Mouse (Mus musculus) cerebellum, adult 2 months (tissue): ENCODE results near the gene Hao1. TPM values are rescaled to one million over a fixed set of nuclear protein-coding genes. Genes with fewer than 3 reads are reported as not detected.

Source experiments
- DNase-seq, 2 experiments: peaks; one replicate each; pipeline ENCODE4 v3.0.0; 2021
- H3K27ac ChIP-seq: fragments of 200-500 bp; 2 replicates; pipeline ENCODE4 v1.5.1; 2012; ENCODE audit warnings: low read length, control low read depth, inconsistent platforms; ENCODE audit not compliant: insufficient read depth
- H3K27me3 ChIP-seq: fragments of 200-500 bp; 2 replicates; pipeline ENCODE4 v1.6.1; 2012; ENCODE audit warnings: inconsistent platforms, mild to moderate bottlenecking, low read length, moderate library complexity; ENCODE audit not compliant: control insufficient read depth, insufficient read depth
- H3K4me1 ChIP-seq: fragments of 200-500 bp; 2 replicates; pipeline ENCODE4 v1.6.1; 2011; ENCODE audit warnings: low read length; ENCODE audit not compliant: control insufficient read depth, insufficient read depth
- H3K4me3 ChIP-seq: fragments of 200-500 bp; replicated peaks from 2 replicates; pipeline ENCODE3; 2011; ENCODE audit warnings: mild to moderate bottlenecking, low read depth, low read length, control low read depth; ENCODE audit not compliant: insufficient read depth
- CTCF ChIP-seq: fragments of 200-500 bp; IDR thresholded peaks from 2 replicates; pipeline ENCODE4 v1.5.1; 2011; ENCODE audit warnings: low read depth, mild to moderate bottlenecking, control low read depth, low read length, moderate library complexity, borderline replicate concordance; ENCODE audit not compliant: insufficient read depth
- POLR2A ChIP-seq: fragments of 200-500 bp; IDR thresholded peaks from 2 replicates; pipeline ENCODE4 v1.6.1; 2011; ENCODE audit warnings: low read length, control low read depth, borderline replicate concordance; ENCODE audit not compliant: insufficient read depth
- WGBS: fragments of 180-500 bp; shearing (Covaris S2); methylation state at CpG from one replicate; pipeline ENCODE4 v1.1.7; 2018; 5-methylcytosine and 5-hydroxymethylcytosine counted together
- polyA plus RNA-seq: library from polyadenylated mRNA; depleted of rRNA; stranded (reverse); fragments of >200 nt; gene quantifications from 2 replicates; pipeline ENCODE4 v1.2.3, GENCODE M21; 2012; rRNA removed

The Hao1 gene
- not detected in 2 replicates for polyA plus RNA-seq

DNA sequence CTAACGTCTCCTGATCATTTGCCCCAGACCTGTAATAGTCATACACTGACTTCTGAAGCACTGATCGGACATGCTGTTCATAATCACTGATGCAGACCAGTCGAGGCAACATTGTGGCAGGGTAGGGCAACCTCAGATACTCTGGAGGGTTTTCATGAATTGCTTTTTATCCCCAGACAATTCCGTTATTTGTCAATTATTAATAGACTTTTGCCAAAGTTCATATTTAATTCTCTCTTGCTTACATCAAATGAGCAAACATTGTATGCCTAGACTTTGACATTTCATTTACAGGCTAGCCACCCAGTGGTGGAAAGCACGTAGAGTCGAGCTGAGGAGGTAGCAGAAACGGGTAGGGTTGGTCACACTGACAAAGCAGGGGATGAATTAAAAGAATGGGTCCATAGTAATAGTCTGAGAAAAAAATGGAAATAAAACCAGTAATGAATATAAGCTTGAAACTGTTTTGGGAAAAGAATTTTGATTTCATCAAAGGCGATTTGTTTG is at the start of gene Hao1:
TSS of gene Hao1 (minus strand) at position 148 of the 507 bp plus-strand sequence.
- 85% methylated on average over 8 of the region's 8 CpGs for WGBS
- H3K4me3 ChIP-seq: no peak within 1 kb of the TSS
- DNase-seq: no peak
- no peaks in the 10 kb centered on the region for H3K4me1 ChIP-seq
- TF ChIP-seq POLR2A (no peak), CTCF (no peak)
- H3K27me3 ChIP-seq: no peaks in the 10 kb centered on the region
- no peak within 1 kb of the TSS for H3K27ac ChIP-seq

DNA sequence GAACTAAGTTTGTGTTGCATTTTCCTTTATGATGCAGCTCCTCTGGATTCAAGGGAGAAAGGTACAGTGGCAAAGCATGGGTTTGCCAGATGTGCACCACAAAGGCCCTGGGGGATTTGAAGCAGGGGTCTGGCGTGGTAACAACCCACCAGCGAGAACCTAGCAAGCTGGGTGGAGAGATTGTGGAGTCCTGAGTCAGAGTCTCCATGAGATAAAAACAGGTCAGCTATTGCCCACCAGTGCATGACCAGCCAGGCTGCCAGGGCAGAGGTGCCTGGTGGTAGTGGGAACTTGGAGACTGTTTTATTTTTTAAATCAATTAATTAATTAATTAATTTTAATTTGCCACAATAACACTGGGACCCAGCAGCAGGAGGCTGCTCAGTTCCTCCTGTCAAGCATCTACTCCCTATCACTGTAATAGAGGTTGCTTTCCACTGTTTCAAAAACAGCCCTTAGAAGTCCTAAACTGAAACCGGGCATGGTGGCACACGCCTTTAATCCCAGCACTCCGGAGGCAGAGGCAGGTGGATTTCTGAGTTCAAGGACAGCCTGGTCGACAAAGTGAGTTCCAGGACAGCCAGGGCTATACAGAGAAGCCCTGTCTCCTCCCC is 37.0 kb upstream of the Hao1 start:
- no peak for DNase-seq
- no peak overlapping the region for H3K27ac ChIP-seq
- no peaks in the 10 kb centered on the region for H3K4me1 ChIP-seq
- H3K27me3 ChIP-seq: no peaks in the 10 kb centered on the region
- no peak for TF ChIP-seq CTCF
- TF ChIP-seq POLR2A: no peak
- H3K4me3 ChIP-seq: no peak overlapping the region
- 95% methylated on average over 6 of the region's 6 CpGs for WGBS

DNA sequence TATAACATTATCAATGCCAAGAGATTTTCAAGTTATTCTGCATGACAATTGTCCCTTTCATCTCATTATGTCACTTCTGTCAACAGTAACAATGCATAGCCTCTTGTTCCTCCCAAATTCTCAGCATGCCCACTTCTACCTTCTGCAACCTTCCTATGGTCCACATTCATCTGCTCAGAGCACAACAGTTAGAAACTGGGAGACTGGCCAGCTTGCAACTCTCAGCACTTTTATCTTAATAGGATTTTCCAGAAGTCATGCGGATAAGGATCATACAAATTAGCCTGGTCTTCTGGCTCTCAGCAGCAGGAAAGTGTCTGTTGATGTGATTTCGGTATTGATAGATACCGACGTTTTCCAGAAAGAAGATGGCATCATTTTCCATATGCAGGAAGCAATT is 31.1 kb upstream of the Hao1 start:
- 8% methylated on average over 4 of the region's 4 CpGs for WGBS
- no peaks in the 10 kb centered on the region for H3K4me1 ChIP-seq
- H3K27ac ChIP-seq: no peak overlapping the region
- no peaks in the 10 kb centered on the region for H3K27me3 ChIP-seq
- H3K4me3 ChIP-seq: no peak overlapping the region
- TF ChIP-seq CTCF (no peak), POLR2A (no peak)
- DNase-seq: no peak

DNA sequence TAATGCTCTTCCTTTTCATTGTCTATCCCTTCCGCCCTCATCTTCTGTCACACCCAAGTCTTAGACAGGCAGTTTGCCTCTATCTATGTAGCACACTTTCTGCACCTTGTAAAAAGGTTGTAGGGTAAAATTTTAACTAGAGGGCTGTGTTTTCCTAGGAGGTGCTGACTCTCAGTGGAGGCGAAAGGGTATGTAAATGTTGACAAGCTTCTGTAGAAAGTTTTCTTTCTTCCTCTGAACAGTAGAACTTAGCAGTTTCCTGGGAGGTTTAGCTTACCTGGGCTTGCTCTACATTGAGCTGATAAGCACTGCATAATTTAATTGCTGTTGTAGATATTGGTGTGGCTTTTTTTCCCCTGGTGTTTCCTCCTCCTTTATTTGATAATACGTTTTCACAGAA is 5.3 kb upstream of the Hao1 start:
- WGBS: 98% methylated on average over 3 of the region's 3 CpGs
- H3K4me1 ChIP-seq: no peaks in the 10 kb centered on the region
- no peak for DNase-seq
- no peak overlapping the region for H3K27ac ChIP-seq
- TF ChIP-seq POLR2A (no peak), CTCF (no peak)
- H3K27me3 ChIP-seq: no peaks in the 10 kb centered on the region
- no peak overlapping the region for H3K4me3 ChIP-seq

DNA sequence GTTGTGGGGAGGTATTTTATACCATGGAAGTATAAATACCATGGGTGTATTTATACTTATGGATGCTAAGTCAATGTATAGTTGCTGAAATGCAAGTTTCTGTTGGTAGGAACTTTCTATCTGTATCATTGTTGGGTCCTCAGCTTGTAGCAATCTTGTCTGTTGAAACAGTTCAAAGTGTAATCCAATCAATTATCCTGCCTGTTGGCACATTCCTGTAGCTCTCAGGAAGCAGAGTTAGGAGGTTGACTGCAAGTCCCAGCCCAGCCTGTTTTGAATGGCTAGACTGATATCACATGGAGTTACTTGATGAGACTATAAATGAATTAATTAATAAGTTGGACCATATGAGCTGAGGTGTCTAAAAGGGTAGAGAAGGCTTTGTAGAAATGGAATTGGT is 1.8 kb downstream of the Hao1 start:
- no peak overlapping the region for H3K27ac ChIP-seq
- no peaks in the 10 kb centered on the region for H3K4me1 ChIP-seq
- no peaks in the 10 kb centered on the region for H3K27me3 ChIP-seq
- no peak for DNase-seq
- TF ChIP-seq CTCF: no peak
- no peak for TF ChIP-seq POLR2A
- no peak overlapping the region for H3K4me3 ChIP-seq

DNA sequence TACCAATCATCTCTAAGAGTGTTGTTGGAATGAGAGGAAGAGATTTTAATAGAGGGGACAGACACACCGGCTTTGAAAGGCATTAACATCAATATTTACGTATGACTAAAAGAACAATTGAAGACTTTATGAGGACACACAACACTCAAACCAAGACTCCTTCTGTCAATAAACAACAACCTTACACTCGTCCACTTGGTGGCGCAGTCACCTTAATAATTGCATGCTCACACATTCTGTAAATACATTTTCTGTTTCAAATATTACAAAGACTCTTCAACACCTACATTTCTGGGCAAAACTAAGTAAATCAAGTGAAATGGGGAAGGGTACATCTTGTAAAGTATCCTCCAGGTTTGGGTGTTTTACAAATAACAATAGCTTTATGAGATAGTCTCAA is 4.4 kb downstream of the Hao1 start:
- Histone ChIP-seq H3K4me1 (no peaks in the 10 kb centered on the region), H3K27me3 (no peaks in the 10 kb centered on the region), H3K4me3 (no peak overlapping the region), H3K27ac (no peak overlapping the region)
- peak; percentile 34 to 46 for DNase-seq
- TF ChIP-seq POLR2A (no peak), CTCF (peak; percentile 30)
- 12% methylated on average over 4 of the region's 4 CpGs for WGBS

DNA sequence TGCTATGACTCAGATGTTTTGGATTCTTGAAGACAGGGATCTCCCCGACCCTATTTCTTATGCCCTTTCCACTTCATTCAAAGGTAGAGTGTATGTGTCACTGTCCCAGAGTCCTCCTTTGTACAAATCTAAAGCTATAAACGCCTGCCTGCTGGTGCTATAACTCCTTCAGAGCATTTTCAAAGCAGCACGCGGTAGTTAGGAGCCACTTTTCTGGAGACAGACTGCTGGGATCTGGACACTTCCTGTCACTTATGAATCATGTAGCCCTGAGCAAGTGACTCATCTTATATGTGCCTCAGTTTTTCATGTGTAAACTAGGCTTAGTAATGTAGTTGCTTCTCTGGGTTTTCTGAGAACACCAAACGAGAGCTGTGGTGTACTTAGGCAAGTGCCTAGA is 9.1 kb downstream of the Hao1 start:
- Histone ChIP-seq H3K4me1 (no peaks in the 10 kb centered on the region), H3K27ac (no peak overlapping the region), H3K27me3 (no peaks in the 10 kb centered on the region), H3K4me3 (no peak overlapping the region)
- no peak for DNase-seq
- WGBS: 77% methylated on average over 5 of the region's 5 CpGs
- TF ChIP-seq CTCF (no peak), POLR2A (no peak)

DNA sequence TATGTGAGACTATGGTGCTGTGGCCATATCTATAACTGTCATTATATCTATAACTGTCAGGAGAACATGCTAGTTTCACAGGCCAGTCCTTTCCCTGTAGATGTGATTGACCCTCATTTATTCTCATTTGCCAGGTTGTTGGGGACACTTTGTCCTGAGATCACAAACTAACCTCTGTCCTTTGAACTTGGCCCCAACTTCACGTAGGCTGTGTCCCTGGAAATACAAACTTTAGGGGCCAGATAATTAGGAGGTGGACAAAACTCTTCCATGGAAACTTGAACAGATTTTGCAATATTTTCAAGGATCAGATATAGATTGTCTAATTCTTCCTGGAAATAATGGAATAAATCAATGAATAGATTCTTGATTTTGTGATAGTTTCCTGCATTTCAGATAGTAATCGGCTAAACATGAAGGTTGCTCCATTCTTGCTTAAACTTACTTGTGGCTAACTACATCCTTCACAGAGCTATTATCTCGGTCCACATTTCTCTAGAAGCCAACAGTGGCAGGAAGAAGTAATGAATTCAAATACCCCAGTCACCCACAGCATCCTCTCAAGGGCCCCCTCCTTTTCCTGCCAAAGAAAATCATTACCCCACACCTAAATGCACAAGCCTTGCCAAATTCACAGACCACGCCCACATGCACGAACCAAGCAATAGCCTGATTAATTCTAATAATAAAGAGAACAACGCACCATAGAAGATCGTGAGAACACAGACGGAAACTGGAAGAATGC is 9.7 kb downstream of the Hao1 start:
- no peaks in the 10 kb centered on the region for H3K4me1 ChIP-seq
- no peaks in the 10 kb centered on the region for H3K27me3 ChIP-seq
- H3K4me3 ChIP-seq: no peak overlapping the region
- TF ChIP-seq CTCF: no peak
- no peak for TF ChIP-seq POLR2A
- 69% methylated on average over 8 of the region's 8 CpGs for WGBS
- no peak overlapping the region for H3K27ac ChIP-seq
- DNase-seq: no peak
